Mouse (Mus musculus) C2C12 (cell line): ENCODE measurements around the gene Zswim3. TPM values are rescaled to one million over a fixed set of nuclear protein-coding genes. Genes with fewer than 3 reads are reported as not detected.
"Not testable (repeated sequence)": the region's sequence is repeated elsewhere in the genome, so short reads cannot be mapped to it uniquely, and the experiment has no call there.

Source experiments
- H3K27me3 ChIP-seq: one replicate; pipeline ENCODE4 v1.6.1; 2011; ENCODE audit not compliant: control insufficient read depth, insufficient read depth, insufficient read length
- H3K36me3 ChIP-seq: one replicate; pipeline ENCODE4 v1.6.1; 2011; ENCODE audit not compliant: control insufficient read depth, insufficient read depth
- H3K4me3 ChIP-seq: one replicate; pipeline ENCODE4 v1.5.1; 2011; ENCODE audit warnings: mild to moderate bottlenecking, control low read depth; ENCODE audit not compliant: poor library complexity, insufficient read depth, severe bottlenecking
- H3K79me2 ChIP-seq: one replicate; pipeline ENCODE4 v1.6.1; 2011; ENCODE audit not compliant: control insufficient read depth, insufficient read depth
- H3K79me3 ChIP-seq: one replicate; pipeline ENCODE4 v1.6.1; 2011; ENCODE audit warnings: low read depth, control low read depth
- H3ac ChIP-seq: one replicate; pipeline ENCODE3; 2011; ENCODE audit warnings: low read depth; ENCODE audit not compliant: control insufficient read depth, insufficient read length
- CEBPB ChIP-seq: IDR thresholded peaks from one replicate; pipeline ENCODE4 v1.6.1; 2011; ENCODE audit warnings: low read depth, mild to moderate bottlenecking, control low read depth, moderate library complexity
- CTCF ChIP-seq: IDR thresholded peaks from one replicate; pipeline ENCODE4 v1.5.1; 2011; ENCODE audit not compliant: control insufficient read depth, insufficient read depth, insufficient read length
- FOSL1 ChIP-seq: IDR thresholded peaks from one replicate; pipeline ENCODE4 v1.8.0; 2011; ENCODE audit warnings: mild to moderate bottlenecking, low read length; ENCODE audit not compliant: poor library complexity, insufficient read depth, severe bottlenecking
- MAX ChIP-seq: IDR thresholded peaks from one replicate; pipeline ENCODE4 v1.6.1; 2011; ENCODE audit warnings: mild to moderate bottlenecking, control low read depth
- MYOD1 ChIP-seq: IDR thresholded peaks from one replicate; pipeline ENCODE4 v1.6.1; 2011; ENCODE audit warnings: low read depth; ENCODE audit not compliant: control insufficient read depth, insufficient read length
- MYOG ChIP-seq: IDR thresholded peaks from one replicate; pipeline ENCODE4 v1.6.1; 2011; ENCODE audit not compliant: control insufficient read depth, insufficient read length; ENCODE audit errors: extremely low read depth
- USF1 ChIP-seq: IDR thresholded peaks from one replicate; pipeline ENCODE4 v1.6.1; 2011; ENCODE audit warnings: low read depth, mild to moderate bottlenecking, control low read depth, moderate library complexity
- polyA plus RNA-seq: library from polyadenylated mRNA; unstranded; fragments of >200 nt; fragmentation: generic; extraction: Trizol; gene quantifications from one replicate; pipeline ENCODE4 v1.2.1, GENCODE M21; 2012; ENCODE audit warnings: missing spikeins

The Zswim3 gene
- polyA plus RNA-seq, 1 experiment: 2.9 TPM

DNA sequence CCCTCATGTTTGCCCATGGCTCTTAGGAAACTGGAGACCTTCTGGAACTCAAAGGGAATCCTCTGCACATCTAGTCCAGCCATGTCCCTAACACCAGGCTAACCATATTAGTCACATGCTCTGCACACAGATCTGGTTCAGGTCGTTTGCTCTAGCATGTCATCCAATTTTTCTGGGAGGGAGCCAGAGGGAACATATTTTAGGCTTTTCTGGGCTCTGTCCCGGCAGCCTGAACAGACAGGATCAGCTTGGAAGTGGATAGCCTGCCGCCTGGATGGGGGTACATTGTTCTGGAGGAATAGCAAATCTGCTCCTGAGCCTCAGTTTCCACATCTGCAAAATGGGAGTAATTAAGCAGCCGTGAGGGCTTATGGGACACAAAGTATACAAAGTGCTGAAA lies 56.2 kb downstream of the Zswim3 start:
- no peak for TF ChIP-seq MYOG
- Histone ChIP-seq H3K79me3 (no peaks in the 10 kb centered on the region), H3K79me2 (no peaks in the 10 kb centered on the region), H3K36me3 (no peaks in the 10 kb centered on the region), H3K4me3 (no peak overlapping the region), H3K27me3 (no peaks in the 10 kb centered on the region), H3ac (no peak overlapping the region)

DNA sequence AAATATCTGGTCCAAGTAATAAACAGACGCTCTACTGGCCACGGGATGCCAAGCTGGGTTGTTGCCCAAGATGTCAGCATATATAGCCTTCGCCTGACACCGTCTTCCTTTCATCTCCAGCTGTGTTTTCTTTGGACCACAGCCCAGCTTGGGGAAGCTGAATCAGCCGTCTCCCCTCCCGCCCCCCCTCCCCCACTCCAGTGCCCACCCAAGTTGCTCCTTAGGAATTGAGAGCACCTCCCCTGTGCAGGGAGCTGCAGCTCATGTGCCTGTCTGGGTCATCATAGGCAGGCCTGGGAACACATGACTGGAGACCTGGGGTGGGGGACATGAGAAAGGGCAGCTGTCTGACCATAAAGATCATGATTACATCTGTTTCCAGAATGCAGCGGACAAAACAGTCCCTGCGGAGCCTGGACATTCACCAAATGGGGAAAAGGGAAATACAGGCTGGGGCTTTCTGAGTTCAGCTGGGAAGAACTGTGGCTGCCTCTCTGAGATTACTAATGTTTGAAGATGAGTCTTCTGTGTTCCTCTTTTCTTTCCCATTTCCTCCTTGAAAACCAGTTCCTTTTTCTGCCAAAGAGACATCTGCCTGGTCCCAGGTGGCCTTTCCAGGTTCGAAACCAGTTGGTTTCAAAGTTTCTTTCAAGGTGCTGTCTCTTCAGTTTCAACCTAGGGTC lies 57.4 kb downstream of the Zswim3 start:
- H3K4me3 ChIP-seq: no peak overlapping the region
- H3K36me3 ChIP-seq: no peaks in the 10 kb centered on the region
- no peaks in the 10 kb centered on the region for H3K27me3 ChIP-seq
- no peaks in the 10 kb centered on the region for H3K79me3 ChIP-seq
- no peaks in the 10 kb centered on the region for H3K79me2 ChIP-seq
- no peak for TF ChIP-seq CTCF
- H3ac ChIP-seq: no peak overlapping the region

DNA sequence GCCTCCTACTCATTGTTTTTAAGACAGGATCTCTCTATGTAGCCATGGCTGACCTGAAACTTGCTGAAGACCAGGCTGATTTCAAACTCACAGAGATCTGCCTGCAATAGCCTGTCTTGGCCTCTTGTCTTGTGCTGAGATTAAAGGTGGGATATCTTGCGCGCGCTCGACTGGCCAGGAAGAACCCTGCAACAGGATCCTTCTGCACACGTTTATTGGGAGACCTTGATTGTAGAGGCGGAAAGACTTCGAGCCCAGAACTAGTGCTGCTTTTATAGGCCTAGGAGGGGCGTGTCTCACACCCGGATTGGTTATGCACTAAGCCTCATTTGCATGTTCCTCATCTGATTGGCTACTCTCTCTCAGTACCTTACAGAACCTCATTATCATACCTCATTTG lies 58.5 kb downstream of the Zswim3 start:
- not testable (repeated sequence) for H3K79me2 ChIP-seq, H3K4me3 ChIP-seq, H3K36me3 ChIP-seq, H3K79me3 ChIP-seq, H3K27me3 ChIP-seq, H3ac ChIP-seq

DNA sequence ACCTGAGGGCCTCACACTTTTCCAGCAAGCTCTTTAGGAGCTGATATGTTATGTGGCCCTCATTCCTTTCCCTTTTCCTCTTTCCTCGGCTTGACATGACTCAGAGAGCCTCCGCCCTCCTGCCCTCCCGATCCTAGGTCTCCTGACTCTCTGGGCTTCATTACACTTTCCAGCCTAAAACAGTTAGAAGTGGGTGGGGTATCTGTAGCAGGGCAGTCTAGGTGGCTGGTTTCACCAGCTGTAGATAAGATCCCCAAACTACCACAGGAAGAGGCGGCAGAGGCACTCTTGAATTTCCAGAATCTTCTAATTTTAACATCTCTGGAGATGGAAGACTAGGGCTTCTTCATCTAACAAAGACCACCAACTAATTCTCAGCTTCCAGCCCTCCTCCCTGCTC lies 59.7 kb downstream of the Zswim3 start:
- H3ac ChIP-seq: no peak overlapping the region
- no peaks in the 10 kb centered on the region for H3K27me3 ChIP-seq
- no peaks in the 10 kb centered on the region for H3K79me2 ChIP-seq
- H3K79me3 ChIP-seq: no peaks in the 10 kb centered on the region
- H3K4me3 ChIP-seq: no peak overlapping the region
- no peaks in the 10 kb centered on the region for H3K36me3 ChIP-seq
- TF ChIP-seq CEBPB: no peak

GRCm38 (mm10) chr2:164866741-164867551 lies 62.0 kb downstream of the Zswim3 start:
- Histone ChIP-seq H3K36me3 (no peaks in the 10 kb centered on the region), H3K4me3 (no peak overlapping the region), H3ac (no peak overlapping the region), H3K27me3 (no peaks in the 10 kb centered on the region), H3K79me2 (no peaks in the 10 kb centered on the region), H3K79me3 (no peaks in the 10 kb centered on the region)
- no peak for TF ChIP-seq CEBPB
- TF ChIP-seq USF1: no peak
- no peak for TF ChIP-seq MAX
- TF ChIP-seq CTCF: no peak
- TF ChIP-seq FOSL1: no peak
- no peak for TF ChIP-seq MYOD1
- TF ChIP-seq MYOG: no peak

DNA sequence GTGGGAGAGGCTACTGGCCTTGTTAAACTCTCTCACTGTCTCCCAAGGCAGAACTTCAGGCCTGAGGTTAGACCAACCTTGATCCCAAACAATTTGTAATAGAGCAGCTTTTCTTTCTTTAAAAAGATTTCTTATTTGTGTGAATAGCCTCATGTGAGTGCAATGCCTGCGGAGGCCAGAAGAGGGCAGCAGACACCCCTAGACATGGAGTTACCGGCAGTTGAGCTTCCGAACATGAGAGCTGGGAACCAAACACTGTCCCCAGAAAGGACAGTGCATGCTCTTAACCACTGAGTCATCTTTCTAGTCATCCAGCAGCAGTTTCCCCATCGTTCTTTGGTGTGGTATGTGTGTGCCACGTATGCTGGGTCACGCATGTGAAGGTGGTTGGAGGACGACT lies 62.7 kb downstream of the Zswim3 start:
- no peak for TF ChIP-seq MYOD1
- no peak for TF ChIP-seq FOSL1
- TF ChIP-seq MAX: no peak
- TF ChIP-seq USF1: no peak
- TF ChIP-seq CTCF: no peak
- no peak for TF ChIP-seq MYOG
- TF ChIP-seq CEBPB: no peak
- H3ac ChIP-seq: no peak overlapping the region
- no peaks in the 10 kb centered on the region for H3K36me3 ChIP-seq
- no peaks in the 10 kb centered on the region for H3K27me3 ChIP-seq
- no peaks in the 10 kb centered on the region for H3K79me2 ChIP-seq
- H3K4me3 ChIP-seq: no peak overlapping the region
- H3K79me3 ChIP-seq: no peaks in the 10 kb centered on the region
